Mouse (Mus musculus): ENCODE measurements at regions not wholly inside any gene's neighbourhood (a gene's known extent, or its start where the extent isn't known, plus 50 kb on each side); places are given as distances from the start of the nearest gene placed in this dataset.

- no peak for TF ChIP-seq CTCF (IDR thresholded peaks at IDR 0.05; ENCODE audit: low read depth)
- TF ChIP-seq EP300 (optimal IDR thresholded peaks at IDR 0.05): no peak
Measured at GRCm38 (mm10) chr8:30822835-30823587, 2605.5 kb upstream of the 5930422O12Rik start.

Data from stomach, postnatal 0 days (tissue).